1 mouse cellular context compared by ENCODE assay signal in the genomic region with DNA sequence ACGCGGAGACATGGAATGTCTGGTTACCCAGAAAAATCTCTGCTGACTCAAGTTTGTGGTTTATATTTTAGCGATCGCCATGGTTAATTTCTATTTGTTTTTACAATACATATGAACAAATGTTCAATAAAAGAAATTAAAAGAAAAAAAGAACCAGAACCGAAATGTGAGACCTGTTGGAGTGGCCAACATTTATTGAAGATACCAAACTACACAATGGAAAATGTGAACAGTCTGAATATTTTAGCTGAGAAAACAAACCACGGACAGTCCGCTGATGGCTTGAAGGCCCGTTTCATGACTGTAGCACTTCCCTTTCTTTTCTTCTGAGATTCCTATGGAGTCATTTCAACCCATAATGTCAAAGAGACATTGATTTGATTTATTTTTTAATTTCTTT.
A peak's percentile ranks its signal among the peaks of the same experiment; 100 is the strongest.
TF ChIP-seq lines count a peak whose summit lies in the region.

No protein-coding gene starts in this region.

TF ChIP-seq in CH12.LX, 34 proteins besides CTCF, POLR2A, EP300 and RAD21 (continued from another document):
- TF ChIP-seq ZKSCAN1 (IDR thresholded peaks at IDR 0.05; ENCODE audit: borderline replicate concordance, low read depth, low read length) (no peak), IRF4 (IDR thresholded peaks at IDR 0.05; ENCODE audit: low read depth, low read length) (peak; percentile 69), TCF12 (IDR thresholded peaks at IDR 0.05; ENCODE audit: low read depth, low read length) (no peak), NELFE (IDR thresholded peaks at IDR 0.05; ENCODE audit: low read depth, low read length) (no peak), USF1 (IDR thresholded peaks at IDR 0.05; ENCODE audit: low read depth, low read length) (no peak), CHD2 (IDR thresholded peaks at IDR 0.05; ENCODE audit: low read length) (no peak), RCOR1 (conservative IDR thresholded peaks at IDR 0.05; ENCODE audit: low read depth, low read length) (no peak), ZNF384 (IDR thresholded peaks at IDR 0.05; ENCODE audit: low read depth, low read length) (0 out of 2 replicates have a peak, but pooled peaks have one; percentile 8), JUN (IDR thresholded peaks at IDR 0.05; ENCODE audit: insufficient read depth, low read depth, low read length) (peak; percentile 56; the same call in 1 of the 2 replicates), NRF1 (IDR thresholded peaks at IDR 0.05; ENCODE audit: low read depth, low read length) (no peak), HCFC1 (IDR thresholded peaks at IDR 0.05; ENCODE audit: low read depth, low read length) (no peak), BHLHE40 (IDR thresholded peaks at IDR 0.05; ENCODE audit: low read depth, low read length) (no peak), UBTF (IDR thresholded peaks at IDR 0.05; ENCODE audit: low read depth, low read length) (no peak)
